Mouse (Mus musculus) CH12F3 (cell line): Measurements from ENCODE around the gene Kansl2.

Source experiments
- in situ Hi-C: fragments of 300-500 bp; cut with MboI; formaldehyde crosslinking; loops from 2 replicates; pipeline ENCODE4 v1.14.3; 2020; ENCODE audit warnings: low sequenced_read_pairs

Kansl2 gene

GRCm38 (mm10) chr15:98504514-98504913 lies 29.6 kb downstream of the Kansl2 start:
- in situ Hi-C loops: no loop called here

GRCm38 (mm10) chr15:98503317-98503716 lies 30.7 kb downstream of the Kansl2 start:
- in situ Hi-C loops: no loop called here

- in situ Hi-C loops: no loop called here
Measured at GRCm38 (mm10) chr15:98497631-98498030, 36.4 kb downstream of the Kansl2 start.

GRCm38 (mm10) chr15:98492102-98492501 lies 42.0 kb downstream of the Kansl2 start, which contains the start of gene Olfr279:
Olfr279 (plus strand) TSS chr15:98492402.
- in situ Hi-C loops: no loop called here

GRCm38 (mm10) chr15:98491332-98491731 lies 42.7 kb downstream of the Kansl2 start:
- in situ Hi-C loops: no loop called here

GRCm38 (mm10) chr15:98486433-98487021 lies 47.5 kb downstream of the Kansl2 start:
- in situ Hi-C loops: no loop called here

- in situ Hi-C loops: no loop called here
Measured at GRCm38 (mm10) chr15:98483907-98484886, 49.9 kb downstream of the Kansl2 start.

- in situ Hi-C loops: no loop called here
Measured at GRCm38 (mm10) chr15:98482701-98483100, 51.4 kb downstream of the Kansl2 start, which contains the start of gene Lalba. Lalba (minus strand) TSS chr15:98482721.

- in situ Hi-C loops: no loop called here
Measured at GRCm38 (mm10) chr15:98479568-98480102, 54.4 kb downstream of the Kansl2 start.

- in situ Hi-C loops: no loop called here
Measured at GRCm38 (mm10) chr15:98476281-98476680, 57.8 kb downstream of the Kansl2 start.

- in situ Hi-C loops: no loop called here
Measured at GRCm38 (mm10) chr15:98475382-98475781, 58.7 kb downstream of the Kansl2 start.

GRCm38 (mm10) chr15:98474958-98475357 lies 59.1 kb downstream of the Kansl2 start:
- in situ Hi-C loops: no loop called here

GRCm38 (mm10) chr15:98471539-98471938 lies 62.5 kb downstream of the Kansl2 start:
- in situ Hi-C loops: no loop called here

- in situ Hi-C loops: no loop called here
Measured at GRCm38 (mm10) chr15:98469596-98469995, 64.5 kb downstream of the Kansl2 start, which contains the start of gene OR5BS1P. OR5BS1P (plus strand) TSS chr15:98469896.
